Mouse (Mus musculus): Measurements from ENCODE around the gene Ost4.
A peak's percentile ranks its signal among the peaks of the same experiment; 100 is the strongest.

GRCm38 (mm10) chr5:30943004-30943403, 35.4 kb upstream of the Ost4 start:
- TF ChIP-seq CTCF (conservative IDR thresholded peaks at IDR 0.05; ENCODE audit: low read length) (peak; percentile 29), NANOG (IDR thresholded peaks at IDR 0.05; ENCODE audit: borderline replicate concordance, low read length) (no peak), POU5F1 (IDR thresholded peaks at IDR 0.05; ENCODE audit: borderline replicate concordance, low read length) (no peak)

All from E14TG2a.4 (cell line).